Mouse (Mus musculus) monocyte, adult 5-6 weeks (primary cell): ENCODE results near the gene Rita1. TPM values are rescaled to one million over a fixed set of nuclear protein-coding genes. Genes with fewer than 3 reads are reported as not detected.

Source experiments
- ATAC-seq: fragments of 153-309, 156-312 bp; replicated peaks from 2 replicates; pipeline ENCODE4 v1.8.0; 2017; ENCODE audit warnings: mild to moderate bottlenecking; ENCODE audit not compliant: low TSS enrichment, insufficient number of reproducible peaks, severe bottlenecking, poor library complexity, low FRiP score
- total RNA-seq: library from RNA; stranded (forward); fragments of 200-1000, 200-491, 200-594 nt; gene quantifications from 3 replicates; pipeline ENCODE4 v1.2.3, GENCODE M21; 2017

Rita1 gene
- total RNA-seq, 1 experiment from 2014 or later = 1.1 TPM

- no peak for ATAC-seq
These were observed 19.5 kb upstream of the Rita1 start for GRCm38 (mm10) chr5:120631892-120632291.

- no peak for ATAC-seq
These were observed 18.7 kb upstream of the Rita1 start for GRCm38 (mm10) chr5:120631128-120631527.

- no peak for ATAC-seq
These were observed 16.2 kb upstream of the Rita1 start for GRCm38 (mm10) chr5:120628624-120629023.

GRCm38 (mm10) chr5:120627515-120628300 is 15.3 kb upstream of the Rita1 start:
- no peak for ATAC-seq

GRCm38 (mm10) chr5:120626399-120626798 is 14.0 kb upstream of the Rita1 start:
- no peak for ATAC-seq

- no peak for ATAC-seq
These were observed 12.0 kb upstream of the Rita1 start for GRCm38 (mm10) chr5:120624427-120624826.

- no peak for ATAC-seq
These were observed 9.9 kb upstream of the Rita1 start for GRCm38 (mm10) chr5:120622198-120622851.

- ATAC-seq = no peak
These were observed 9.4 kb upstream of the Rita1 start for GRCm38 (mm10) chr5:120621846-120622197.

- no peak for ATAC-seq
These were observed 8.8 kb upstream of the Rita1 start for GRCm38 (mm10) chr5:120621078-120621765.

- peak; percentile 24; the same call in 1 of the 2 replicates for ATAC-seq
These were observed 8.1 kb upstream of the Rita1 start for GRCm38 (mm10) chr5:120620375-120621077.

- no peak for ATAC-seq
These were observed 6.8 kb upstream of the Rita1 start for GRCm38 (mm10) chr5:120619201-120619600.

- no peak for ATAC-seq
These were observed 6.4 kb upstream of the Rita1 start for GRCm38 (mm10) chr5:120618778-120619177.

GRCm38 (mm10) chr5:120615903-120616302 is 3.5 kb upstream of the Rita1 start:
- ATAC-seq = no peak

GRCm38 (mm10) chr5:120612822-120613604 is 624 bp upstream of the Rita1 start:
- ATAC-seq = peak; percentile 87

- ATAC-seq = no peak
These were observed 973 bp downstream of the Rita1 start for GRCm38 (mm10) chr5:120611416-120611815.

GRCm38 (mm10) chr5:120610906-120611305 is 1.5 kb downstream of the Rita1 start:
- ATAC-seq = no peak

- ATAC-seq = no peak
These were observed 3.1 kb downstream of the Rita1 start for GRCm38 (mm10) chr5:120609246-120609775.

- no peak for ATAC-seq
These were observed 5.1 kb downstream of the Rita1 start for GRCm38 (mm10) chr5:120607335-120607734.
